Mouse (Mus musculus) testis, adult 2 months (tissue): ENCODE results near the gene Ergic1.

ENCODE experiments used
- CTCF ChIP-seq: fragments of 200-500 bp; IDR thresholded peaks from 2 replicates; pipeline ENCODE4 v1.5.1; 2012; ENCODE audit warnings: low read depth, mild to moderate bottlenecking, inconsistent platforms, low read length, moderate library complexity; ENCODE audit not compliant: control insufficient read depth, insufficient read depth, insufficient replicate concordance
- POLR2A ChIP-seq: fragments of 200-500 bp; IDR thresholded peaks from 2 replicates; pipeline ENCODE4 v1.6.1; 2012; ENCODE audit warnings: low read depth, mild to moderate bottlenecking, inconsistent platforms, low read length, moderate library complexity; ENCODE audit not compliant: control insufficient read depth

DNA sequence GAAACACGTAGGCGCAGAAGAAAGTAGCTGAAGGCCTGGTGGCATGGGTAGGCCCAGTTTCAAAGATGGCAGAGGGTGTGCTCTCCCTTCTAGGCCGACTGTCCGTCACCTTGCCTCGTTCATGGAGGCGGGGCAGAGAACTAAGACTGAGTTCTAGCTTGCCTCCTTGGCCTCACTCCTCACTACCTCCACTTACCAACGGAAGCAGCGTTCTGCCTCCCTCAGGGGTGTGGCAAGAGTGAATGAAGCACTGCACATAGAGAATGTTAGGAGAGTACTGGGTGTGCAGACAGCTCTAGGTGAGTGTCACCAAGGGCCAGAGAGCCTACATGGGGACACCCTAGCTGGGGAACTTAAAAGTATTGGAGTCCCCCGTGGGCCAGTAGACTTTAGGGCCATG, 21.8 kb downstream of the Ergic1 start:
- no peak for TF ChIP-seq POLR2A
- no peak for TF ChIP-seq CTCF
